Mouse (Mus musculus): ENCODE results near the gene Gpr152.

DNA sequence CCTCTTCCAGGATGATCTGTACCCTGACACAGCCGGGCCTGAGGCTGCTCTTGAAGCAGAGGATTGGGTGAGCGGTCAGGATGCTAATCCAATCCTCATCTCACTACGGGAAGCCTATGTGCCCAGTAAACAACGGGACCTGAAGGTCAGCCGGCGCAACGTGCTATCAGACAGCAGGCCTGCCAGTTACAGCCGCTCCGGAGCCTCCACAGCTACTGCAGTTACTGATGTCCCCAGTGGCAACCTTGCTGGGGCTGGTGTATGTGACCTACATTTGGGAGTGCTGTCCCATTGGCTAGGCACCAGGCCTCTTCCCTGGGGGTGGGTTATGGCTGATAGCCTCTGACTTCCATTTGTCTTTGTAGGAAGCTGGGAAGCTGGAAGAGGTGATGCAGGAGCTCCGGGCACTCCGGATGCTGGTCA is 13.7 kb downstream of the Gpr152 start, which contains the start of gene Ptprcap:
- no peak for TF ChIP-seq TAL1 (IDR thresholded peaks at IDR 0.05; ENCODE audit: low read length)
- no peak for TF ChIP-seq GATA1 (IDR thresholded peaks at IDR 0.05; ENCODE audit: low read length)
